Mouse (Mus musculus): ENCODE data around the gene Rnf208.
A peak's percentile ranks its signal among the peaks of the same experiment; 100 is the strongest.
"Not testable (repeated sequence)": the region's sequence is repeated elsewhere in the genome, so short reads cannot be mapped to it uniquely, and the experiment has no call there.

Rnf208 gene

GRCm38 (mm10) chr2:25246183-25247072 lies 4.4 kb downstream of the Rnf208 start, which contains the start of gene AL732309.1:
AL732309.1 (minus strand) TSS chr2:25246863.
- DNase-seq (ENCODE audit: low read depth, low spot score): no peak

- peak; percentile 65 for DNase-seq (ENCODE audit: low read depth, low spot score)
These were observed 10.3 kb downstream of the Rnf208 start for GRCm38 (mm10) chr2:25252331-25252730.

- peak; percentile 95 for DNase-seq (ENCODE audit: low read depth, low spot score)
These were observed 13.3 kb downstream of the Rnf208 start, which contains the start of gene Tmem203 for GRCm38 (mm10) chr2:25255284-25255779. Tmem203 (plus strand) TSS chr2:25255439.

- peak; percentile 83 for DNase-seq (ENCODE audit: low read depth, low spot score)
These were observed 14.5 kb downstream of the Rnf208 start for GRCm38 (mm10) chr2:25256443-25257109.

GRCm38 (mm10) chr2:25257250-25257649 lies 15.2 kb downstream of the Rnf208 start:
- not testable (repeated sequence) for DNase-seq (ENCODE audit: low read depth, low spot score)

- peak; percentile 63 for DNase-seq (ENCODE audit: low read depth, low spot score)
These were observed 16.8 kb downstream of the Rnf208 start for GRCm38 (mm10) chr2:25258887-25259286.

- DNase-seq (ENCODE audit: low read depth, low spot score): no peak
These were observed 19.8 kb downstream of the Rnf208 start for GRCm38 (mm10) chr2:25261870-25262269.

GRCm38 (mm10) chr2:25262291-25262767 lies 20.3 kb downstream of the Rnf208 start, which contains the start of gene Tprn:
Tprn (plus strand) TSS chr2:25262618.
- peak; percentile 96 for DNase-seq (ENCODE audit: low read depth, low spot score)

- DNase-seq (ENCODE audit: low read depth, low spot score): peak; percentile 81
These were observed 21.0 kb downstream of the Rnf208 start for GRCm38 (mm10) chr2:25262795-25263622.

- DNase-seq (ENCODE audit: low read depth, low spot score): no peak
These were observed 21.7 kb downstream of the Rnf208 start for GRCm38 (mm10) chr2:25263623-25264285.

GRCm38 (mm10) chr2:25264286-25264660 lies 22.2 kb downstream of the Rnf208 start:
- no peak for DNase-seq (ENCODE audit: low read depth, low spot score)

- DNase-seq (ENCODE audit: low read depth, low spot score): no peak
These were observed 22.8 kb downstream of the Rnf208 start for GRCm38 (mm10) chr2:25264851-25265250.

- no peak for DNase-seq (ENCODE audit: low read depth, low spot score)
These were observed 24.0 kb downstream of the Rnf208 start for GRCm38 (mm10) chr2:25265897-25266656.

- DNase-seq (ENCODE audit: low read depth, low spot score): no peak
These were observed 24.7 kb downstream of the Rnf208 start for GRCm38 (mm10) chr2:25266720-25267119.

- no peak for DNase-seq (ENCODE audit: low read depth, low spot score)
These were observed 25.2 kb downstream of the Rnf208 start for GRCm38 (mm10) chr2:25267241-25267640.

GRCm38 (mm10) chr2:25267746-25268309 lies 25.8 kb downstream of the Rnf208 start:
- no peak for DNase-seq (ENCODE audit: low read depth, low spot score)

- DNase-seq (ENCODE audit: low read depth, low spot score): peak; percentile 99
These were observed 29.9 kb downstream of the Rnf208 start, which contains the start of the genes Ssna1 and Anapc2 for GRCm38 (mm10) chr2:25271827-25272511. Ssna1 (minus strand) TSS chr2:25272438. Anapc2 (plus strand) TSS chr2:25272478.

GRCm38 (mm10) chr2:25272515-25272914 lies 30.5 kb downstream of the Rnf208 start:
- no peak for DNase-seq (ENCODE audit: low read depth, low spot score)

GRCm38 (mm10) chr2:25273010-25273409 lies 31.0 kb downstream of the Rnf208 start:
- no peak for DNase-seq (ENCODE audit: low read depth, low spot score)
